Mouse (Mus musculus): ENCODE results near the gene Pip4k2a.

Gene Pip4k2a

GRCm38 (mm10) chr2:18831031-18831774 lies 166.7 kb downstream of the Pip4k2a start:
- DNase-seq = no peak

DNA sequence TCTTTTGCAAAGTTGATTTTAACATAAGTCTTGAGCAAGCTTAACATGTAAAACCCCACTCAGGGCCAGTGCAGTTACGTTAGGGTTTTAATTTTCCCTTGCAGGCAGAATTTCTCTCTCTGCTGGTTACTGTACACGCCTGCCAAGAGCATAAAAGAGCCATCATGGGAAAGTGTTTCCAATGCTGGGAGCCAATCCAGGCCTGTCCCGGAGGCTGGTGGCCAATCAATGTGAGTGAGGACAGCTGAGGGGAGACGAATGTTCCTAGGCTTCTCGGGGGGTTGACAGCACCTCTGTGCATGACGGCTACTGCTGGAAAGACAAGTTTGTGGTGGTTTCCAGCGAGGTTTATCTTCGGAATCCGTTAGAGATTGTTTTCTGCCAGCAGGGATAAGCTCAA lies 175.2 kb downstream of the Pip4k2a start:
- DNase-seq = no peak

GRCm38 (mm10) chr2:18821451-18822379 lies 176.2 kb downstream of the Pip4k2a start:
- peak; percentile 61 for DNase-seq

DNA sequence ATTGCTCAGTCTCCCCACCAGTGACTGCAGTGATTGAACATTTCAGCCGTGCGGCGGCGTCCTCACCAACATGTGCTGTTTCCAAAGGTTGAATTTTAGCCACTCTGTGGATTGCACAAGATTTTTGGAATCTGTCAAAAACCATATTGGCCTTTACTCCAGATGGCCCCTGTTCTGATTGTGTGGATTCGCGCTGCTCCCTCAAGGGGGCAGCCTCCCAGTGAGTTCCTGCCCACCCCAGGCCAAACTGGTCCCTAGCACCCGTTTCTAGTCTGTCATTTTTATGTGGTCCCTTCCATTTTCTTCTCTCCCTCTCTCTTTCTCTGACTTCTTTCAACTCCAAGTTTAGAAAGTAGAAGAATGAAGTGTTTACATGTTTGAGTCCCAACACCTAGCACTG lies 178.4 kb downstream of the Pip4k2a start:
- DNase-seq = peak; percentile 51

DNA sequence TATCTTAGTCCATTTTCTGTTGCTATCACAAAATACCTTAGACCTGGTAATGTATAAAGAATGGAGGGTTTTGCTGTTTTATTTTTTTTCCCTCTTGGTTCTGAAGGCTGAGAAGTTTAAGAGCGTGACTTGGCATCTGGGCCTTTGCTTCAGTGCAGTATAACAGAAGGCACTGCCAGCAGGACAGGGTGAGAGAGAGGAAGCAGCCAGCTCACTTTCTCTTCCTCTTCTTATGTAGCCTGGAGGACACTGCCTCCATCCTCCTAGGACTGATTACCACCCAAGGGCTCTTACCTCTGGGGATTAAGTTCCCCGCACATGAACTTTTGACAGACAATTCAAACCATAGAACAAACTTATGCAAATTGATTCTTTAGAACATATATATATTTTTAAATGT lies 181.9 kb downstream of the Pip4k2a start:
- DNase-seq = no peak

GRCm38 (mm10) chr2:18815336-18815965 lies 182.5 kb downstream of the Pip4k2a start:
- DNase-seq = no peak

GRCm38 (mm10) chr2:18814447-18814804 lies 183.5 kb downstream of the Pip4k2a start:
- no peak for DNase-seq

- DNase-seq = no peak
Observed at GRCm38 (mm10) chr2:18813683-18814446, 184.1 kb downstream of the Pip4k2a start.

DNA sequence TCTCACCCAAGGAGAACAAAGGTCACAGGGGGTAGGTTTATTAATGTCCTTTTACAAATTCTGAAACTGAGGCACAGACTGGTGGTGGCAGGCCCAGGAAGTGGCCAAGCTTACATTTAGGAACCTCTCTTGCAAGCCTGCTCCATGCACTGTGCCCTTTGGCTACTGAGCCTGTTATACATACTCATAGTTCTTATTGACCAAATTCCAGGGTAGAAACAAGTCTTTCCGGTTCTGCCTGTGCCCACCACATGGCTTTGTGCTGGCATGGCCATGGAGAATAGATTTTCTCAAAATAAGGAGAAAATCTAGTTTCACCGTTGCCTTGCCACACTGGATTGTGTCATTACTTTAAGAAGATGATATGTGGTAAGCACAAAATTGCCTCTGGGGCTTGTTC lies 190.0 kb downstream of the Pip4k2a start:
- no peak for DNase-seq

DNA sequence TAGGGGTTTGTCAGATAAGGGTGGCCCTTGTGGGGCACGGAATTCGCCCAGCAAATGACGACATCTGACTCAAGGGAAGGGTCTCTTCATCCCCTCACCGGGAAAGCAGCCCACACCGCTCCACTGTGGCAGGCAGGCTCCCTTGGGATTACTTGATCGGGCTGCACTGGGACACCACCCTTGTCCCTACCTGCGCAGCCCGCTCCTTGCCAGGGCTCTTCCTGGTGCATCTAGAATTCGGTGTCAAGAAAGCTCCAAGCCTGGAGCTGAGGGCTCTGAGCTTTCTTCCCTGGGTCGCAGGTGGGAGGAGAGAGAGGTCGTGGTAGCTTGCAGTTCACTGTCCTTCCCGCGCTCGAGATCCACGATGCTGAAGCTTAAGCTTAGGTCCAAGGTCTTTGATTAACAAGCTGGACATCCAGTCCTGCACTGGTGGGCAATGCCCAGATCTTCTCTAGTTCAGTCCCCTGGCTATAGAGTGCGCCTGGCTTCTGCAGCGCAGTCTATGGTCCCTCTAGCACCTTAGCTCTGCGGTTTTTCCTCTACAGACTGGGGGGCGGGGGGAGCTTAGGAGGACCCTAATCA lies 196.6 kb downstream of the Pip4k2a start:
- no peak for DNase-seq

DNA sequence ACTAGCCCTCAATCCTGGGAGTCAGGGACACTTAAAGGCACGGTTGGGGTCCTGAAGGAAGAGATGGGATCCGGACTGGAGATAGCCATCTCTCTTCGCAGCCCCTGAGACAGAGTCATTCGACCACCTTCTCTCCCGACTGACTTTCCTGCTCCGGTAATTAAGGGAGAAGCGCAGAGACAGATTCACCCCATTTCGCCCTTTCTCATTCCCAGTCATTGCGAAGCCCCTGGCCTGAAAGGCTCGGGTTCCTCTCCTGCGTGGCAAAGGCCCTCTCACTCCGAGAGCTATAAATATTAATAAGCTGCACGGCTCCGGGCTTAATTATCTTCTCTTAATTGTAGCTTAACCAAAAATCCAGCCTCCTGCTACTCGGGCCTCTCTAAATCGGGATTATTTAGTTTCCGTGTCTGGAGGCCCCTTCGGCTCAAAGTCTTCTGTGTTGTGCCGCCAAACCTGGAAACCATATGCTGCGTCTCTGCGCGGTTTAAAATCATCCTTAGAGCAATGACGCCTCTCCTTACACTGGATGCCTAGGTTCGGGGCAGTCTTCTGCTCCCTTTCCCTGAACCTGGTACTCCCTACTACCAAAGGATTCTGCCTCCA lies 197.2 kb downstream of the Pip4k2a start:
- DNase-seq = no peak

DNA sequence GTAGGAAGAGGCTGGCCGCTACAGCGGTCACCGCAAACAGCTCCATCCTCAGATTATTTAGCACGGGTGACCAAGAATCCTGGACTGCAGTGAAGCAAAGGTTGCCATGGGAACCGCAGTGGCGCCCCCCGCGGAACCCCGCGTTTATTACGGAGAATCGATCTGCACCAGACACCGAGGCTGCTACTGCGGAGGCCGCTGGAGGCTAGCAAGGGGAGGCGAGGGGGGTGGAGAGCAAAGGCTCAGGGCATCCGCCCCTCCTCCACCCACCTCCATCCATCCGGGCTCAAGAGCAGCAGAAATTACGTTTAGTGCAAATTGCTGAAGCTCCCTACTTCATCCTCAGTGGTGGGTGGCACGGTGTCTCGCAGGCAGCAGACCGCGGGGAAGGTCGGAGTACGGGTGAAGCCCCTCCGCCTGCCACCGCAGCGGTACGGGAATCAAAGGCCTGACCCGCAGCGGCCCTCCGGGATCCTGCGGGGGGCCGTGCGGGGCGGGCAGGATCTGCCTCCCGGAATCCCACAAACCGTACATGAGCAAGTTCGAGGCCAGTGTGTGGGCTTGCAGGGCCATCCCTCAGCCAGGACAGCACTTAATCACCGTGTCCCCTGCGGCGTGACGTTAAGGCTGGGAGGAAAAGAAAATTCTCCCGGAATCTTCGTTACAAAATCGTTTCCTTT lies 197.8 kb downstream of the Pip4k2a start:
- DNase-seq = peak; percentile 67

- no peak for DNase-seq
Observed at GRCm38 (mm10) chr2:18799265-18799965, 198.5 kb downstream of the Pip4k2a start.

DNA sequence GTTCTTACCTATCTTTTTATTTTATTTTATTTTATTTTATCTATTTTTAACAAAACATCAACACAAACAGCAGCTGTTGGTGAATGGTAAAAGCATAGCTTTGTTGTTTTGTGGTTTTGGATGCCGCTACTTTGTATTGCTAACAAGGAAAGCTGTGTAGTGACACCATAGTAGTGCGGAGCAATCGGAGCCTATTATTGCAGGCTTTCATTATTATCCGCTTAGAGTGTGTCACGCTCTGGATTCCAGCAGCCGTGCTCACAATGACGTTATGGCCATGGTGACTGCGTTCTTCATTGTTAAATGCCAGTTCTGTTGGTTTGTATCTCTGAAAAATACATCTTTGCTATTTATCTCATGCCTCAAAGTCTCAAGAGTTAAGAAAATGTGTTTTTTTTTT lies 200.2 kb downstream of the Pip4k2a start:
- no peak for DNase-seq

- DNase-seq = no peak
Observed at GRCm38 (mm10) chr2:18794261-18794660, 203.7 kb downstream of the Pip4k2a start.
